Mouse (Mus musculus): ENCODE measurements at regions not wholly inside any gene's neighbourhood (a gene's known extent, or its start where the extent isn't known, plus 50 kb on each side); places are given as distances from the start of the nearest gene placed in this dataset.

DNA sequence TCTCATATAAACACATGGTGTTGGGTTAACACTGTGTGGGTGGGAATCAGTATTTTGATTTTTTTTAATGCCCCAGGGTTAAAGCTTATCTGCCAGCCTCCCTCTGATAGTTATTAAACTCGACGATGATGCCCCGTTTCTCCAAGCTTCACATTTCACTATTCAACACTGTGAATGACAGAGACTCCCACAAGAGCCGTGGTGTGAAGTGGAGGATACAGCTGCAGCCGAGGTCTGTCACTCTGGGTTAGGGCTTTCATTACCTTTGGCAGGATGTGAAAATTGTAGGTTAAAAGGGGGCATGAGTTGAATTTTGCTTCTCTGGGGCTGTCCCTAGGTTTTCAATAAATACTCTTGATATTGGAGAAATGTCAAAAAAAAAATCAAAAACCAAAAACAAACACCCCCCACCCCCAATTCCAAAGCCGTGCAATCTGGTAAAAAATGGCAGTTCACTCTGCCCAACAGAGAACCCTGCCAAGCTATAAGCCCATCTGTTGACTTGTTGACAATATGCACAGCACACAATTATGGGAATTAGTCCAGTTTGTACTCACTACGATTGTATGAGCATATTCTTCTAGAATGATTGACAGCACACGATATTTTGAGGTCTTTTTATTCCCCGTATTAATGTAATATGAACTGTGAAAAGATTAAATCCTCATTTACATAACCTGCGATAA is 269.7 kb downstream of the Stim2 start:
- no peaks in the 10 kb centered on the region for H3K36me3 ChIP-seq
- no peaks in the 10 kb centered on the region for H3K27me3 ChIP-seq (ENCODE audit: low read depth, poor library complexity, severe bottlenecking)
- H3K4me3 ChIP-seq, result no peak overlapping the region
- H3K27ac ChIP-seq, result no peak overlapping the region
- H3K4me1 ChIP-seq, result peaks cover 3% of the 10 kb centered on the region; the same call in 1 of the 2 replicates
- 86% methylated on average over 10 of the region's 10 CpGs for WGBS
- no peak for DNase-seq (ENCODE audit: low spot score)
- H3K9me3 ChIP-seq (replicated peaks), result no peaks in the 10 kb centered on the region

DNA sequence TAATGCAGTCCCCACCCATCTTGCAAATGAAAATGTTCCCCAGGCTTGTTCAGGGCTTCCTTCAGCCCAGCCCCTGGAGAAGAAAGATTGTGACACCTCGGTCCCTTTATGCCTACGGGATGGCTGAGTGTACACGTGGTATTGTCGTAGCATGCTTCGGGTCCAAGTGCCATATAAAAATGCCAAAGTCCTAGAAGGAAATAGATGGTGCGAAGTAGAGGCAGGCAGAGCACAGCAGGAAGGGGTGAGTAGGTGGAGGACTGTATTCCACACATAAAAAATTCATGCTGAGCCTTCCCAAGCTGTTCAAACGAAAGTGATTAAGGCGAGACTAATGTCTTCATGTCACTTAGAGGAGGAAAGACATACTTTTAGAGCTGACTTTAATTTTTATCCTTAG is 281.1 kb downstream of the Stim2 start:
- Histone ChIP-seq H3K27ac (no peak overlapping the region), H3K4me3 (no peak overlapping the region), H3K4me1 (peaks cover 15% of the 10 kb centered on the region), H3K36me3 (no peaks in the 10 kb centered on the region), H3K27me3 (ENCODE audit: low read depth, poor library complexity, severe bottlenecking) (no peaks in the 10 kb centered on the region), H3K9me3 (replicated peaks) (no peaks in the 10 kb centered on the region)
- no peak for DNase-seq (ENCODE audit: low spot score)
- 73% methylated on average over 8 of the region's 8 CpGs for WGBS

DNA sequence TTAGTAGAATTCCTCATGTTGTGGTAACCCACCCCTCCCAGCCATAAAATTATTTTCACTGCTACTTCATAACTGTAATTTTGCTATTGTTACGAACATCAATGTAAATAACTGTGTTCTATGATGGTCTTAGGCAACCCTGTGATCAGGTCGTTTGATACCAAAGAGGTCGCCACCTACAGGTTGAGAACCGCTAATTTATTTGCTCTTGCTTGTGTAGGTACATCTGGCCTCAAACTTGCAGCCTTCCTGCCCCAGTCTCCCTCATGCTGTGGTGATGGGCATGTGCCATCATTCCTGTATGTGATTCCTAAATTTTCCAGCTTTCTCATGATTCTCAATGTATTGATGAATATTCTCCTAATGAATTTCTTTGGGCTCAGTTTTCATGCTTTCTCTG is 282.4 kb downstream of the Stim2 start:
- Histone ChIP-seq H3K4me3 (no peak overlapping the region), H3K4me1 (peaks cover 15% of the 10 kb centered on the region), H3K9me3 (replicated peaks) (no peaks in the 10 kb centered on the region), H3K36me3 (no peaks in the 10 kb centered on the region), H3K27me3 (ENCODE audit: low read depth, poor library complexity, severe bottlenecking) (no peaks in the 10 kb centered on the region), H3K27ac (no peak overlapping the region)
- DNase-seq (ENCODE audit: low spot score), result no peak
- 43% methylated on average over 4 of the region's 4 CpGs for WGBS

DNA sequence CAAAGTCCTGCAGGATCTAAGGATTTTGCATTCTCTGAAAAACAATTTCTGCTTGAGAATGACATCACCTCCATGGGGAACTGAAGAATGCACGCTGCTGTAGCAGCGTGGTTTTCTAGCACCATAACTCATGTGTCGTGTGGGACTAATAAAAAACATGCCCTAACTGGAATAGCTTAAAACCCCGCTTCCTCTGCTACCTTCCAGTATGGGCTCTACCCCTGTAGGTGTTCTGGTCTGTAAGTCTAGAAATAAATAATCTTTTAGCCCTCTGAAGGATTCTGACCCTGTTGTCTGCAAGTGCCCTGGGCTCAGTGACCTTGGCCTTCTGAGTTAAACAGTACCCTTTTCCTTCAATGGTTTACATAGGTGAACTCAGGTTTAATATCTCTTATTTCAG is 282.8 kb downstream of the Stim2 start:
- Histone ChIP-seq H3K36me3 (no peaks in the 10 kb centered on the region), H3K9me3 (replicated peaks) (no peaks in the 10 kb centered on the region), H3K4me1 (peaks cover 15% of the 10 kb centered on the region), H3K27ac (no peak overlapping the region), H3K4me3 (no peak overlapping the region), H3K27me3 (ENCODE audit: low read depth, poor library complexity, severe bottlenecking) (no peaks in the 10 kb centered on the region)
- DNase-seq (ENCODE audit: low spot score), result peak; percentile 32
- 21% methylated on average over 4 of the region's 4 CpGs for WGBS

DNA sequence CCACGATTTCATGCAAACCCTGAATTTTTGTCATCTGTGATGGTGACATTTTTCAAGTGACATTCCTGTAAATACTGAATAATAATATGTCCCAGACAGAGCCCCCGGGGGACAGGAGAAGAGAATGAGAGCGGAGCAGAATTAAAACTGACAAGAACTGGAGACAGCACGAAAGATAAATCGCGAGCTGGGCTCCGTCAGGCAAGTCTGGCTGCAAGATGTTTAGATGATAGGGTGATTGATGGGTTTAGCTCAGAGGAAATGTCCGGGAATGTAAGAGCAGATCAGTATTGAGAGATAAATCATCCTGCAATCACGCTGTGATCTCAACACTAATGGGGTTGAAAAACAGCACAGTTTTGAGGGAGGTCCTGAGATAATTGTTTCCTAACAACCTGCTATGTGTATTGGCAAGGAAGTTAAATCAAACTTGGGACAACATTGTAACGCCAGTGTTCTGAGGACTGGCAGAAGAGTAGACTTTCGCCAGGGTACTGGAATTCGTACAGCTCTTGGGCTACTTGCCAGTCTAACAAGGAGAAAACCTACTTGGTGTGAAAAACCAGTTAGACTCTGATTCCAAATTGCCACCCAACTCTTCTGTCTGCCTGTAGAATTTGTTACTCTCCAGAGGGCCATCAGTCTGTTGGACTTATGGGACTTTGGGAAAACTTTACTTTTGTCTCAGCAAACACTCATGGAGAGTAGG is 292.2 kb downstream of the Stim2 start:
- WGBS, result 17% methylated on average over 12 of the region's 12 CpGs
- peaks cover 9% of the 10 kb centered on the region for H3K4me1 ChIP-seq
- DNase-seq (ENCODE audit: low spot score), result no peak

DNA sequence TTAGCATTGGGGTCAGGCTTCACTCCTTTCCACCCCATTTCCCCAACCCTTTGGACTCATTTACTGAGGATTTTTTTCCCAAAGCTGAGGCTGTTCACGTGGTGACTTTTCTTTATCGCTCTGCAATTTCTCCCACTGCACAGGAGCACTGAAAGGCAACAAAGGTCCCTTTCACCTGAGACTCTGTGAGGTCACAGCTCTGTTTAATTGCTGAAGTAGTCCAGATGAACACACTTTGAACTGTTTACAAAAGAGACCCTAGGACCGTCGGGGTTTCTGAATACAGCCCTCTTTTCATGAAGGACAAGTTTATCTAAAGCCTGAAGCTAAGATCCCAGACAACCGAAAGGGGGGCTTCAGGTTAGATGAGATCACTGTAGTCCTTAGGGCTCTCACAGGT is 293.6 kb downstream of the Stim2 start:
- Histone ChIP-seq H3K9me3 (replicated peaks) (no peaks in the 10 kb centered on the region), H3K27ac (no peak overlapping the region), H3K36me3 (no peaks in the 10 kb centered on the region), H3K4me1 (peaks cover 9% of the 10 kb centered on the region), H3K27me3 (ENCODE audit: low read depth, poor library complexity, severe bottlenecking) (0 out of 2 replicates have a peak, but pooled peaks cover 5% of the 10 kb centered on the region), H3K4me3 (no peak overlapping the region)
- no peak for DNase-seq (ENCODE audit: low spot score)
- WGBS, result 57% methylated on average over 5 of the region's 5 CpGs

More for the DNA sequence above, 292.2 kb downstream of the Stim2 start:
- no peaks in the 10 kb centered on the region for H3K9me3 ChIP-seq (replicated peaks)
- no peaks in the 10 kb centered on the region for H3K36me3 ChIP-seq
- no peak overlapping the region for H3K27ac ChIP-seq
- H3K27me3 ChIP-seq (ENCODE audit: low read depth, poor library complexity, severe bottlenecking), result 0 out of 2 replicates have a peak, but pooled peaks cover 5% of the 10 kb centered on the region
- H3K4me3 ChIP-seq, result no peak overlapping the region

DNA sequence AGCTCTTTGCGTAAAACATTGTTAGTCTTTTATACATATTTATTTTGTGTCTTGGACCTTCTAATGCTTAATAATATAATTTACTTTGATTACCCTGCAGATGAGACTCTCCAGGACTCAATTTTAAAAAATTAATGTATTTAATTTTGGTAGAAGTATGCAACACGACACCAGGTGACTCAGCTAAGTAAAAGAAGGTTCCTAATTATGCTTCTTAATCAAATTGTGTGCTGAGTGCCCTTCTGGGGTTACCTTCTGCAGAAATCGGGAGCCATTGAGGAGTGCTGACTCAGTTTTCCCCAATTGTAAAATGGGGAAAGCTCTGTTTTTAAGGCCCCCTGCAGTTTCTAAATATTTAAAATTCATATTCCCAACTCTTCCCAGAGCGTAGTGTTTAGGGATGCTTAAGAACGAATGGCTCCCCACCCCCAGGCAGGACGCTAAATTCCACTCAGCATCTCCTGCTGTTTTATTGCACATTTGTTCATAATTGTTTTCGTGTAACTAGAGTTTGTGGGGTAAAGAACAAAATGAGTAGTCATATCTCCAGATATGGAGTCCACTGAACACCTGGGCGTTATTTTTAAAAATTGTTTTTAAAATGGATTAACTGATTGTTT is 315.5 kb downstream of the Stim2 start:
- no peaks in the 10 kb centered on the region for H3K36me3 ChIP-seq
- DNase-seq (ENCODE audit: low spot score), result no peak
- 81% methylated on average over 8 of the region's 8 CpGs for WGBS
- no peaks in the 10 kb centered on the region for H3K9me3 ChIP-seq (replicated peaks)
- H3K27ac ChIP-seq, result no peak overlapping the region
- H3K27me3 ChIP-seq (ENCODE audit: low read depth, poor library complexity, severe bottlenecking), result no peaks in the 10 kb centered on the region
- 0 out of 2 replicates have a peak, but pooled peaks cover 4% of the 10 kb centered on the region for H3K4me1 ChIP-seq
- no peak overlapping the region for H3K4me3 ChIP-seq

DNA sequence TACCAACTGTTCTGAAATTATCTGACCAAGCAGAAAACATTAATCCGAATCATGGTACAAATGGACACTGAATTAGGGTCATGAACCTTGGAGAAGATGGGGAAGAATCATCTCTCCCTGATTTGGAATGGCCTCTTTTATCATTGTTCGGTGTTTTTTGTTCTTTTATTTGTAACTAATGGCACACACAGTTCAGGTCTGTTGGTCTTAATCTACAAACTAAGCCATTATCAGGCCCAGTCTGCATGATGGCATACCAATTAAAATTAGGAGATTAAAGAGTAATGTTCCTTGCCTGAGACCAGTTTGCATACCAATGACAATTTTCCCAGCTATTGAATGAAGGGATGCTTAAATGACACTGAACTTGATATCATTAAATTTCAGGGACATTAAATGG is 332.1 kb downstream of the Stim2 start:
- no peaks in the 10 kb centered on the region for H3K36me3 ChIP-seq
- no peak overlapping the region for H3K4me3 ChIP-seq
- no peaks in the 10 kb centered on the region for H3K9me3 ChIP-seq (replicated peaks)
- H3K27me3 ChIP-seq (ENCODE audit: low read depth, poor library complexity, severe bottlenecking), result no peaks in the 10 kb centered on the region
- DNase-seq (ENCODE audit: low spot score), result no peak
- WGBS, result 92% methylated on average over 2 of the region's 2 CpGs
- H3K4me1 ChIP-seq, result no peaks in the 10 kb centered on the region
- no peak overlapping the region for H3K27ac ChIP-seq

DNA sequence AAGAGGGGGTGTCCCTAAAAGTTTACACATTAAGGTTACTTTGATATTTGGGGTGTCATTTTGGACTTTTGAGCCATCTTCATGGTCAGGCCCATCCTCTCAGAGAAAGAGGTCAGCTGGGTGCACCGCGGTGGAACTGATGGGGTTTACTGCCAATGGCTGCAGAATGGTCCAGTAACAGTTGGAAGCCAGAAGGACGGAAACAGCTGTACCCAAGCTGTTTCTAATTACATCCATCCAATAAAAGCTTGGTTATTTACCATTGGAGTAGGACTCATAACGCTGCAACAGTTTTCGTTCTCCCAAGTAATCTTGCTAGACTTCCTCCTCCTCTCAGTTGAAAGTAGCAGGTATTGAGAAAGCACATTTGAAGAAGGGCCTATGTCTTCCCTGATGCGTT is 344.7 kb downstream of the Stim2 start:
- peak overlapping the region; percentile 56; the same call in 1 of the 2 replicates for H3K27ac ChIP-seq
- peak; percentile 40 for DNase-seq (ENCODE audit: low spot score)
- no peaks in the 10 kb centered on the region for H3K36me3 ChIP-seq
- WGBS, result 35% methylated on average over 6 of the region's 6 CpGs
- peaks cover 17% of the 10 kb centered on the region for H3K4me1 ChIP-seq
- H3K9me3 ChIP-seq (replicated peaks), result no peaks in the 10 kb centered on the region
- no peak overlapping the region for H3K4me3 ChIP-seq
- no peaks in the 10 kb centered on the region for H3K27me3 ChIP-seq (ENCODE audit: low read depth, poor library complexity, severe bottlenecking)

DNA sequence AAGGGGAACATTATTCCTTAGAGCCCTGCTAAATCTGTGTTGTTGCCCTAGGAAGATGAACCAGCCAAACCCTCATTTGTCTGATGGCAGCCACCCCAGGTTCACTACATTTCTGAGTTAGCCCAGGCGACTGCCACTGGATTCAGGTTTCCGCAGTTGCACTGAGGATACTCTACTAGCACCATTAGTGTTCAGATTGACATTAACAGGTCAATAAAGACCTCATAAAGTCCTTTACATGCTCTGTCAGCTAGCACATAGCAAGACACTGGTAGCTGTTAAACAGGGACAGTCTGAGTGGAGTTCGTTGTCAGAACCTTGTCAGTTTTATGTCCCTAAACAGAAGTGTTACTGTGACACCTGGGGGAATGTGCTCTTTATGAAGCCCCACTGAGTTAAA is 345.1 kb downstream of the Stim2 start:
- Histone ChIP-seq H3K9me3 (replicated peaks) (no peaks in the 10 kb centered on the region), H3K36me3 (no peaks in the 10 kb centered on the region), H3K4me3 (no peak overlapping the region), H3K27me3 (ENCODE audit: low read depth, poor library complexity, severe bottlenecking) (no peaks in the 10 kb centered on the region), H3K27ac (peak overlapping the region; percentile 56; the same call in 1 of the 2 replicates), H3K4me1 (peaks cover 17% of the 10 kb centered on the region)
- WGBS, result 32% methylated on average over 3 of the region's 3 CpGs
- DNase-seq (ENCODE audit: low spot score), result peak; percentile 33

DNA sequence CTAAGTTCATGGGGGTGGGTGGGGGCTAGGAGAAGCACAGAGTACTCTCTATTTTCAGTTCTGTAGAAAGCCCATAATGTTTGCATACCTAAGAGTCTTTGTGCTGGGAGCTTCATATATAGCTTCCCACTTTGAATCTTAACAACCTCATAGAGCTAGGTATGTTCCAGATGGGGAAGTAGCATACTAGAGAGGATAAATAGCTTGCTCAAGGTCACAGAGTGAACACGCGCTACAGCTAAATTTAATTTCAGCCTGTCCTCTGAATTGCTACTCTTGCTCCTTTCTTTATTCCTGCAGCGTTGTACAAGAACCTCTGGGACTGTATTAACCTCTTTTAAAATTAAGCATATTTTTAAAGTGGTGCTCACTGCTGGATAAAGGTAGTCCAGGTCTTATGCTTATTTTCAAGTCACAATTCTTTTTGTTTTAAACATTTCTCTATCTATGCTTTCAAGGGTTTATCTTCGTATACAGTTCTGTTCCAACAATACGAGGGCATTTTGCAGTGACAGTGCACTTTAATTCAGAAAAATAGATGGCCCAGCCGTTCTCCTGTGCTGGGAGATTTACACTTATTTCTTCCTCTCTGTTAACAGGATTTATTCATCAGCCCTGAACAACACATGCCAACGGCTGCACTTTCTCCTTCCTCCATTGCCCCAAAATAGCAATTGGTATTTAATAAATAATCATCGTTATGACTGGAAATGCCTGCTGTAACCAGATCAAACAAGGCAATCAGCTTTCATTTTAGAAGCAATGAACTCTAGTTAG is 350.7 kb downstream of the Stim2 start:
- DNase-seq (ENCODE audit: low spot score), result no peak
- Histone ChIP-seq H3K27ac (no peak overlapping the region), H3K4me3 (no peak overlapping the region), H3K4me1 (peaks cover 4% of the 10 kb centered on the region; the same call in 1 of the 2 replicates), H3K36me3 (no peaks in the 10 kb centered on the region), H3K9me3 (replicated peaks) (no peaks in the 10 kb centered on the region), H3K27me3 (ENCODE audit: low read depth, poor library complexity, severe bottlenecking) (no peaks in the 10 kb centered on the region)
- 78% methylated on average over 8 of the region's 8 CpGs for WGBS

DNA sequence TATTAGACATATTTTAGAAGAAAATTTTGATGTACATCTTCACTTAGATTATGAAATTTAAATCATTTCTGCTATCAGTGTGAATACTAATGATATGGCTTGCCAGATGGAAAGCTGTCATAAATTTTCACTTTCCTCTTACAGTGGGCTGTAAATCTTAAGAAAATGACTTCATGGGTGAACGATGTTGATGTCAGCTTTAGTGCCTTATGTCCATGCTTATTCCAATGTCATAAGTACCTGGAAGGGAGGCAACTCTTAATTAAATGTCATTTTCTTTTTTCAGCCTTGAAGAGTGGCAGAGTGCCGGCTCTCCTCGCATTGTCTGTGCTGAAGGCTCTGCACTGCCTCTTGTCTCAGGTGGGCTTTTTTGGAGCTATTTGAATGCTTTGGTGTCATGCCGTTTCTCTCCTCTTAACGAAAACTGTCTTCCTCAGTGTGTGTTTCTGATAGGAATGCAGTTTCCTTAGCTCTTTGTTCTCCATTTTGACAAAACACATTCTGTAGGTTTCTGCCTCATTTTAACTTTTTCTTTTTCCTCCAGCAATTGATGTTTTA is 351.6 kb downstream of the Stim2 start:
- Histone ChIP-seq H3K4me1 (no peaks in the 10 kb centered on the region; the same call in 1 of the 2 replicates), H3K4me3 (no peak overlapping the region), H3K9me3 (replicated peaks) (no peaks in the 10 kb centered on the region), H3K27ac (no peak overlapping the region), H3K36me3 (no peaks in the 10 kb centered on the region), H3K27me3 (ENCODE audit: low read depth, poor library complexity, severe bottlenecking) (no peaks in the 10 kb centered on the region)
- no peak for DNase-seq (ENCODE audit: low spot score)
- 75% methylated on average over 5 of the region's 5 CpGs for WGBS
